Mouse (Mus musculus) layer of hippocampus, adult 9-11 months (tissue): ENCODE results near the gene Kbtbd4.
A peak's percentile ranks its signal among the peaks of the same experiment; 100 is the strongest.

Source experiments
- DNase-seq: peaks from one replicate; pipeline ENCODE4 v3.0.0; 2022

Kbtbd4 gene

GRCm38 (mm10) chr2:90906721-90907120, 2.2 kb downstream of the Kbtbd4 start:
- DNase-seq: no peak

GRCm38 (mm10) chr2:90910861-90911260, 6.3 kb downstream of the Kbtbd4 start:
- DNase-seq: no peak

GRCm38 (mm10) chr2:90911668-90912067, 7.1 kb downstream of the Kbtbd4 start:
- no peak for DNase-seq

- no peak for DNase-seq
Measured at GRCm38 (mm10) chr2:90913671-90914070, 9.1 kb downstream of the Kbtbd4 start.

- DNase-seq: no peak
Measured at GRCm38 (mm10) chr2:90915516-90915915, 11.0 kb downstream of the Kbtbd4 start.

- no peak for DNase-seq
Measured at GRCm38 (mm10) chr2:90916560-90917232, 12.2 kb downstream of the Kbtbd4 start.

- DNase-seq: peak; percentile 28
Measured at GRCm38 (mm10) chr2:90917233-90917998, 12.9 kb downstream of the Kbtbd4 start.

GRCm38 (mm10) chr2:90917999-90918698, 13.6 kb downstream of the Kbtbd4 start:
- DNase-seq: no peak

- no peak for DNase-seq
Measured at GRCm38 (mm10) chr2:90921178-90921577, 16.6 kb downstream of the Kbtbd4 start.

GRCm38 (mm10) chr2:90922636-90923035, 18.1 kb downstream of the Kbtbd4 start:
- DNase-seq: no peak

GRCm38 (mm10) chr2:90928566-90928965, 24.0 kb downstream of the Kbtbd4 start:
- DNase-seq: no peak

GRCm38 (mm10) chr2:90931829-90932228, 27.3 kb downstream of the Kbtbd4 start:
- DNase-seq: no peak

GRCm38 (mm10) chr2:90932273-90932672, 27.7 kb downstream of the Kbtbd4 start:
- DNase-seq: no peak

- DNase-seq: no peak
Measured at GRCm38 (mm10) chr2:90938362-90938761, 33.8 kb downstream of the Kbtbd4 start.

- no peak for DNase-seq
Measured at GRCm38 (mm10) chr2:90939750-90940149, 35.2 kb downstream of the Kbtbd4 start.

- peak; percentile 86 for DNase-seq
Measured at GRCm38 (mm10) chr2:90940233-90941229, 36.0 kb downstream of the Kbtbd4 start, which contains the start of gene Celf1. TSS of gene Celf1 (plus strand) at chr2:90940382.

- DNase-seq: no peak
Measured at GRCm38 (mm10) chr2:90941744-90942143, 37.2 kb downstream of the Kbtbd4 start.

- DNase-seq: no peak
Measured at GRCm38 (mm10) chr2:90950149-90950548, 45.6 kb downstream of the Kbtbd4 start.

GRCm38 (mm10) chr2:90950582-90951194, 46.1 kb downstream of the Kbtbd4 start:
- no peak for DNase-seq

GRCm38 (mm10) chr2:90953461-90953860, 48.9 kb downstream of the Kbtbd4 start:
- no peak for DNase-seq

GRCm38 (mm10) chr2:90956053-90956452, 51.5 kb downstream of the Kbtbd4 start:
- DNase-seq: peak; percentile 49

- no peak for DNase-seq
Measured at GRCm38 (mm10) chr2:90958856-90959255, 54.3 kb downstream of the Kbtbd4 start.
